Mouse (Mus musculus) heart, embryonic 11.5 days (tissue): ENCODE measurements around the gene Rrp9. TPM values are rescaled to one million over a fixed set of nuclear protein-coding genes. Genes with fewer than 3 reads are reported as not detected.

Experiments
- ATAC-seq: fragments of 200-750 bp; cut with Nextera tagmentation; replicated peaks from 2 replicates; pipeline ENCODE4 v1.8.0; 2017; ENCODE audit warnings: moderate library complexity; ENCODE audit not compliant: insufficient number of reproducible peaks, low FRiP score, low TSS enrichment
- H3K27ac ChIP-seq: fragments of 300-500 bp; sonication (generic); 2 replicates; pipeline ENCODE4 v1.5.1; 2014; ENCODE audit warnings: mild to moderate bottlenecking, low read depth, low read length
- H3K27me3 ChIP-seq: fragments of 300-500 bp; sonication (generic); 2 replicates; pipeline ENCODE4 v1.6.1; 2014; ENCODE audit warnings: mild to moderate bottlenecking, low read length, mixed read lengths; ENCODE audit not compliant: control insufficient read depth, insufficient read depth
- H3K36me3 ChIP-seq: fragments of 300-500 bp; sonication (generic); 2 replicates; pipeline ENCODE4 v1.6.1; 2014; ENCODE audit warnings: mild to moderate bottlenecking, low read length, moderate library complexity, mixed read lengths; ENCODE audit not compliant: control insufficient read depth, insufficient read depth
- H3K4me1 ChIP-seq: fragments of 300-500 bp; sonication (generic); 2 replicates; pipeline ENCODE4 v1.6.1; 2014; ENCODE audit warnings: low read length; ENCODE audit not compliant: control insufficient read depth, insufficient read depth
- H3K4me2 ChIP-seq: fragments of 300-500 bp; sonication (generic); 2 replicates; pipeline ENCODE4 v1.6.1; 2014; ENCODE audit warnings: mild to moderate bottlenecking, moderate library complexity
- H3K4me3 ChIP-seq: fragments of 300-500 bp; sonication (generic); 2 replicates; pipeline ENCODE4 v1.5.1; 2014; ENCODE audit warnings: low read depth, low read length
- H3K9ac ChIP-seq: fragments of 300-500 bp; sonication (generic); 2 replicates; pipeline ENCODE4 v1.6.1; 2014; ENCODE audit warnings: mild to moderate bottlenecking, low read depth, low read length, moderate library complexity
- H3K9me3 ChIP-seq: fragments of 300-500 bp; sonication (generic); replicated peaks from 2 replicates; pipeline ENCODE4 v1.6.1; 2016; ENCODE audit warnings: low read length; ENCODE audit not compliant: control insufficient read depth
- WGBS: fragments of 180-500 bp; shearing (Covaris S2); extraction: QIAGEN DNeasy Blood & Tissue Kit; methylation state at CpG from one replicate; pipeline ENCODE4 v1.1.7; 2014; ENCODE audit not compliant: insufficient replicate concordance; 5-methylcytosine and 5-hydroxymethylcytosine counted together
- polyA plus RNA-seq: library from polyadenylated mRNA; unstranded; fragments of >200 nt; fragmentation: Nextera tagmentation; extraction: Ambion mirVana; gene quantifications from 2 replicates; pipeline ENCODE4 v1.2.1, GENCODE M21; 2014

Rrp9 gene
- polyA plus RNA-seq, 1 experiment from 2014 or later = 31.3 TPM

DNA sequence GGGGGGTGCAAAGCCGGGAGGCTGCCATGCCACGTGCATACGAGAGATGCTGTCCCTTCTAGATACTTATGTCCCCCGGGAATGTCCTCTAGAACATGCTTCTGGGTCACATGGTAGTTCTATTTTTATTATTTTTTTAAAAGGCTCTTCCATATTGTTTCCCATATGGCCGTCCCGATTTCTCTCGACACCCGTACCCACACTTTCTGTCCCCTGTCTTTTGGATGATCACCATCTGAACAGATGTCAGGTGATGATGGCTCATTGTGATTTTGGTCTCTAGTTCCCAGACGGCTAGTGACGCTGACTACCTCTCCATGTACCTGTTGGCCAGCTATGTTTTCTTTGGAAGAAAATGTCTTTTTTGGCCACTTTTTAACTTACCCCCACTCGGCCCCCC, 59.2 kb downstream of the Rrp9 start:
- H3K4me2 ChIP-seq = no peak overlapping the region
- no peak overlapping the region for H3K4me3 ChIP-seq
- no peaks in the 10 kb centered on the region for H3K4me1 ChIP-seq
- 80% methylated on average over 11 of the region's 11 CpGs for WGBS
- H3K27ac ChIP-seq = no peak overlapping the region
- H3K9ac ChIP-seq = no peak overlapping the region
- no peak for ATAC-seq
- H3K36me3 ChIP-seq = no peaks in the 10 kb centered on the region
- H3K27me3 ChIP-seq = no peaks in the 10 kb centered on the region
- H3K9me3 ChIP-seq = no peaks in the 10 kb centered on the region; the same call in 1 of the 2 replicates

Other genes starting within 250 kb of the Rrp9 start
- gene Alas1, start 227.3 kb upstream of the Rrp9 start, polyA plus RNA-seq = 121 and 128 TPM in 2 replicates
- gene Poc1a, start 194.9 kb upstream of the Rrp9 start, polyA plus RNA-seq = 28.4 and 31.1 TPM in 2 replicates
- gene Dusp7, start 107.3 kb upstream of the Rrp9 start, polyA plus RNA-seq = 19.8 and 22.0 TPM in 2 replicates
- 695 and 851 TPM in 2 replicates for gene Rpl29, start 46.5 kb upstream of the Rrp9 start, polyA plus RNA-seq
- gene Acy1, start 37.6 kb upstream of the Rrp9 start, polyA plus RNA-seq = 23.2 and 27.7 TPM in 2 replicates
- 4.7 and 5.0 TPM in 2 replicates for gene Abhd14b, start 28.5 kb upstream of the Rrp9 start, polyA plus RNA-seq
- gene Abhd14a, start 28.3 kb upstream of the Rrp9 start, polyA plus RNA-seq = 41.2 and 41.9 TPM in 2 replicates
- 77.0 and 80.4 TPM in 2 replicates for gene Pcbp4, start 22.7 kb upstream of the Rrp9 start, polyA plus RNA-seq
- 0.25 and 0.46 TPM in 2 replicates for gene Gpr62, start 10.0 kb upstream of the Rrp9 start, polyA plus RNA-seq
- 1.0 and 1.9 TPM in 2 replicates for gene Parp3, start 986 bp downstream of the Rrp9 start, polyA plus RNA-seq
- gene Iqcf1, start 24.0 kb downstream of the Rrp9 start, polyA plus RNA-seq = not detected in 2 replicates
- not detected in 2 replicates for gene Iqcf5, start 38.6 kb downstream of the Rrp9 start, polyA plus RNA-seq
- not detected in 2 replicates for gene Iqcf3, start 85.7 kb downstream of the Rrp9 start, polyA plus RNA-seq
- not detected in 2 replicates for gene Iqcf4, start 95.0 kb downstream of the Rrp9 start, polyA plus RNA-seq
- gene Iqcf6, start 150.6 kb downstream of the Rrp9 start, polyA plus RNA-seq = not detected in 2 replicates
- 0.18 TPM in 1 of 2 replicates, not detected in the other for gene Grm2, start 180.1 kb downstream of the Rrp9 start, polyA plus RNA-seq
- gene Tex264, start 210.0 kb downstream of the Rrp9 start, polyA plus RNA-seq = 34.7 and 36.8 TPM in 2 replicates